Mouse (Mus musculus) CD4-positive naive resting alpha-beta T cell, adult 57 days (primary cell): ENCODE results near the gene Celf3. TPM values are rescaled to one million over a fixed set of nuclear protein-coding genes. Genes with fewer than 3 reads are reported as not detected.

Experiments used
- total RNA-seq: library from RNA; stranded (reverse); gene quantifications from one replicate; pipeline ENCODE4 v1.2.4, GENCODE M21; 2023

Celf3 gene
- not detected for total RNA-seq

GRCm38 (mm10) chr3:94477981-94478422 lies at the start of gene Celf3:
Celf3 (plus strand) TSS chr3:94478295.

GRCm38 (mm10) chr3:94442951-94443596 lies 35.0 kb upstream of the Celf3 start, which contains the start of gene Mrpl9:
Mrpl9 (plus strand) TSS chr3:94443318.

GRCm38 (mm10) chr3:94443597-94443964 lies 34.5 kb upstream of the Celf3 start, which contains the start of gene Oaz3:
Oaz3 (minus strand) TSS chr3:94443915.

GRCm38 (mm10) chr3:94480291-94480884 lies 2.3 kb downstream of the Celf3 start, which contains the start of gene Riiad1:
Riiad1 (minus strand) TSS chr3:94480341.

Other genes with a start within 250 kb of the Celf3 start
- not detected for gene Gm4778, start 214.3 kb upstream of the Celf3 start, total RNA-seq
- 3.4 TPM for gene Them4, start 168.2 kb upstream of the Celf3 start, total RNA-seq
- gene Them5, start 136.2 kb upstream of the Celf3 start, total RNA-seq, result not detected
- gene C2cd4d, start 115.9 kb upstream of the Celf3 start, total RNA-seq, result not detected
- gene Rorc, start 105.5 kb upstream of the Celf3 start, total RNA-seq, result 0.50 TPM
- not detected for gene Lingo4, start 79.8 kb upstream of the Celf3 start, total RNA-seq
- gene Tdrkh, start 65.0 kb upstream of the Celf3 start, total RNA-seq, result 4.4 TPM
- gene Mrpl9, start 35.0 kb upstream of the Celf3 start, total RNA-seq, result 65.7 TPM
- not detected for gene Oaz3, start 34.4 kb upstream of the Celf3 start, total RNA-seq
- 1.7 TPM for gene Riiad1, start 2.0 kb downstream of the Celf3 start, total RNA-seq
- 32.2 TPM for gene Snx27, start 104.4 kb downstream of the Celf3 start, total RNA-seq
- not detected for gene Gm10972, start 164.8 kb downstream of the Celf3 start, total RNA-seq
- gene Tuft1, start 180.6 kb downstream of the Celf3 start, total RNA-seq, result 2.8 TPM
- gene Selenbp2, start 215.3 kb downstream of the Celf3 start, total RNA-seq, result not detected